Mouse (Mus musculus) thymus, postnatal 25 days (tissue): ENCODE measurements around the gene Draxin.
"Not testable (repeated sequence)": the region's sequence is repeated elsewhere in the genome, so short reads cannot be mapped to it uniquely, and the experiment has no call there.

Source experiments
- DNase-seq: peaks from one replicate; pipeline ENCODE4 v3.0.0; 2022

Gene Draxin

DNA sequence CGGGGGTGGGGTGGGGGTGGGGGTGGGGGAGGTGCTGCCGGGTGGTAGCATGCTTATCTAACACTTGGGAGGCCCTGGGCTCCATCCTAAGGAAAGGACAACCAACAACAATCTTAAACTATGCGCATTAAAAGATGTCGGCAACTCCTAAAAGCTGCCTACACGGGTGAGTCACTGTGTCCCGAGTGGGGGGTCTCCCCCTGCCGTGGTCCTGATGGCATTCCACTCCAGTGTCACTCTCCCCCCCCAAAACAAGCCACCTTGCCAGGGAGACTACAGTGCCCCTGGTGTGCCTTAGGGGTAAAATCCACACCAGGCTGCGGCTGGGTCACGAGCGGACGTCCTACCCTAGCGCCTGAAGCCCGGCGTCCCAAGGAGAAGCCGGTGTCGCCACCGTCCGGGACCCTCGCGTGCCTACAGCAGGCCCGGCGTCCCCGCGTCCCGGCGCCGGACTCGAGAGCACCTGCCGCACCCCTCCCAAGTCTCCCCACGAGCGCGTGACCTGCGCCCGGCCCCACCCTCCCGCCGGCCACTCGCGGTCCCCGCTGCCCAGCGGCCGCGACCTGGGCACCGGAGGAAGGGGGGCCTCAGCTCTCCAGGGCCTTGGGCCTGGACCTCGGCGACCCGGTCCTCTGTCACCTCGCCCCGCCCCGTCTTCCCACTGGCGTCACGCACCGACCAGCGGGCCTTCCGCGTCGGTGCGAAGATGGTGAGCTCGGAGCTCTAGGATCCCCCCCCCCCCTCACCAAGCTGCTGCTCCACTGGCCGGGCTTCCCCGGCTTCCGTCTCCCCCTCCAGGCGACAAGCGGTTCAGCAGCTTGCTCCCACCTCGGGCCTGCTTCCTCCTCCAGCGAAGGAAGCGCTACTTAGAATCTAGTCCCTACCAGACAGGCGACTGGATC is 21.0 kb upstream of the Draxin start, which contains the start of gene Fbxo6:
Gene Fbxo6, minus strand, starts transcription at position 874 of the 902 bp plus-strand sequence.
- peak; percentile 87 for DNase-seq

- DNase-seq = no peak
Measured at GRCm38 (mm10) chr4:148150953-148151266, 20.4 kb upstream of the Draxin start.

DNA sequence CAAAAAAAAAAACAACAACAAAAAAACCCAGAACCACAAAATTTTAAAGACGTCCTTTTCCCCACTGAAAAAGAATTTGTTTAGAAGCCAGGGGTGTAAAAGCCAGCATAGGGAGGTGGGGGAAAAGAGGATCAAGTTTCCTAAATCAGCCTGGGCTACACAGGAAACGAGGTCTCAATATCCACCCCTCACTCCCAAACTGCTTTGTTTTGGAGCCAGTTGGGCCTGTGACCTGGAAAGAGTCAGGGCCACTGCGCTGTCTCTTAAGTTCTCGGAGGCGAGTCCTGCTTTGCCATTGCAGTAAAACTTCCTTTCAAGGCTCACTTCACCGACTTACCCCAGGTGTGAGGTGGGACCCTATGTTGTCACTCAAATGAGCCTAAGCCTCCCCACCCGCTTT is 19.7 kb upstream of the Draxin start:
- DNase-seq = no peak

DNA sequence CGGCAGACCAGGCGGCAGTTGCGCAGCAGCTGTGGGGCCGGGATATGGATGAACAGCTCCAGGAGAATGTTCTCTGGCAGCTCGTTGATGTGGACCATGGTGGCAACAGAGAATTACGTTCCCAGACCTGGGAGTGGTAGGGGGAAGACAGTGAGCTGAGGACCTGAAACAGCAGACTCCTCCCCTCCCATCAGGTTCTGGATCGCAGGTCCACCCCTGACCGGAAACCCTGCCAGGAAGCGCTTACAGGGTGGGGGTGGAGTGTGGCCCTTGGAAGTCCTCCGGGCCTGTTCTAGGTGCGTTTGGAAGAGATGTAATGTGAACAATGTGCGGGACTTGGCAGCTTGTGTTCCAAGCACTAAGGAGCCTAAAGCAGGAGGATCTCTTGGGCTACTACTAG is 19.0 kb upstream of the Draxin start:
- no peak for DNase-seq

DNA sequence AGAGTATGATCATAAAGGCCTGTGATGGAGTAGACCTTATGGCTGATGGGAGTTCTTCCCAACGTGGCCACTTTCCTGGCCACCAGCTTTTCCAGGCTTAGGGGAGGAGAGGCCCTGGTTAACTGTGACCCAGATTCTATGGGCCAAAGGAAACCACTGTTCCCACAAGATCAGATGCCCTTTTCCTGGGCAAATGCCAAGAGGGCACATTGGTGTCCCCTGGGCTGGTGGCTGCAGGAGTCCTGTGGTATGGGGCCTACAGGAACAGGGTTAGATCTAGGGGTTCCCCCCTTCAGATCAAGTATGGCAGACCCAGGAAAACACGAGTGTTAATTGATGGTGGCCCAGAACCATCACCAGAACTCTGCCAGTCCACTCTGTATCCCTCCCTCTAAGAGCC is 17.2 kb upstream of the Draxin start:
- DNase-seq = no peak

GRCm38 (mm10) chr4:148143721-148144120 is 13.2 kb upstream of the Draxin start:
- no peak for DNase-seq

DNA sequence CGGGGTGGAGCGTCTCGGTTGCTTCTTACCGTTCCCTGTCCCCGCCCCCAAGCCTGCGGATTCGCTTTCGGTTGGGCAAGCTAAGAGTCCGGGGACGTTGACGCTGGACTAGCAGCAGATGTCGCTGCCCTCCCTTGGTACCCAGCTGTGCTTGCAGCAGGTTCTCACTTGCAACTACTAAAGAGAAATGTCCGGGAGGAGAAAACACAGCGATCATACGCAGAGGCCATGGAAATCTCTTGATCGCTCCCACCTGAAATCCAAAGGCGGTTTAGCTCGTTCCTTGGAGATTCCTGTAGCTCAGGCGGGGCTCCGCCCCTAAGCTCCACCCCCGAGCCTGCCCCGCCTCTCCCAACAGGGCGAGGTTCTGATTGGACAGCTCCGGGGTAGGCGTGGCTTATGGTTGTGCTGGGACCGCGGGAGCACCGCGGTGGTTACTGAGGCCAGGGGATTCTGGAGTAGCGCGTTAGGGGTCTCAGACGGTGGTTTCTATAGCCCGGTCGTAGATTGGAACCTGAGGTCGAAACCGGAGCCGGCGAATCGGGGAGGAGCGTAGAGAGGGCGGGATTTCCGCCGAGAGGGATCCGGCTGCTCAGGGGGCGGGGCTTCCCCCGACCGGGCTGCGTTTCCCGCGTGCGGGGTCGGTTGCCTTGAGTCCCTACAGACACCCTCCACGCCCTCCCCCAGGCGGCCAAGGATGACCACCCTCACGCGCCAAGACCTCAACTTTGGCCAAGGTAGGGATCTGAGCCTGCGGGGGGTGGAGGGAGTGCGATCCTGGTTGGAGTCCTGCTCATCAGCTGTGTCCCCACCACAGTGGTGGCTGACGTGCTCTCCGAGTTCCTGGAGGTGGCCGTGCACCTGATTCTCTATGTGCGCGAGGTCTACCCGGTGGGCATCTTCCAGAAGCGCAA is 9.9 kb upstream of the Draxin start:
- DNase-seq = peak; percentile 94

- no peak for DNase-seq
Measured at GRCm38 (mm10) chr4:148139767-148140097, 9.2 kb upstream of the Draxin start.

- no peak for DNase-seq
Measured at GRCm38 (mm10) chr4:148137503-148137902, 7.0 kb upstream of the Draxin start.

DNA sequence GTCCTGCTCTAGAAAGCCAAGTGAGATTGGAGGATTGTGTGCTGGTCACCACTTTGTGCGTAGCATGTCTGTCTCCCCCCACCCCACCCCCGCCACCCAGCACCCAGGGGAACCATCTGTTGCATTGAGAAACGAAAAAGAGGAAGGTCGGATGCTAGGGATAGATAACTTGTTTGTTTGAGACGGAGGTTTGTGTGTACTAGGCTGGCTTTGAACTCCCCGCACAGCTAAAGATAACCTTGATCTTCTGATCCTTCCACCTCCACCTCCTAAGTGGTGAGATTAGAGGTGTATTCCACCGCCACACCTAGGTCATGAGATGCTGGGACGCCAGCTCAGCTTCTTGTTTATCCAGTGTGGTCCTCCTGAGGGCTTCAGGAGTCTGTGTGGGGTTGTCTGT is 4.5 kb upstream of the Draxin start:
- DNase-seq = no peak

DNA sequence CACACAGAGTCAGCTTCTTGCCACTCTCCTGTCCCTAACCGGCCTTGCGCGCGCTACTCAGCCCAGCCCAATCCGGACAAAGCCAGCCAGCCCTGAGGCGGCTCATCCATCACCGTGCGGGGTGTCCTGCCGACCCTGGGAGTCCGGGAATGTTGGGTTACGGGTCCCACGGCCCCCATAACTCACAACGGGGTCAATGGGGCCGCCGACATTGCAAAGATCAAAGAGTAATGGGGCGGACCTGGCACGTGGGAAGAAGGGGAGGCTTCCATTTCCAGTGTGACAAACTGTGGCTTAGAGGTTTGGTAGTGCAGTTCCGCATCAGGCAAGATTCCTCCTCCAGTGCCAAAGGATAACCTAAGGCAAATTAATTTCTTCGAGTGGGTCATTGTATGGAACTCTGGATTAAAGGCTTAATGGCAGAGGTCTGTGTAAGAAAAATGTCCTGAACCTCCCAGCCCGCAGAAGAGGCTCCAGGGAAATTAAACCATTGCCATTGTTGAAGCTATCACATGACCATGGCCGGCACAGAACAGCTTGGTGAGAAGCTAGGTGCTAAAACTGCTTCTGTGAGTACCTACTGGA is 1.1 kb upstream of the Draxin start:
- DNase-seq = no peak

DNA sequence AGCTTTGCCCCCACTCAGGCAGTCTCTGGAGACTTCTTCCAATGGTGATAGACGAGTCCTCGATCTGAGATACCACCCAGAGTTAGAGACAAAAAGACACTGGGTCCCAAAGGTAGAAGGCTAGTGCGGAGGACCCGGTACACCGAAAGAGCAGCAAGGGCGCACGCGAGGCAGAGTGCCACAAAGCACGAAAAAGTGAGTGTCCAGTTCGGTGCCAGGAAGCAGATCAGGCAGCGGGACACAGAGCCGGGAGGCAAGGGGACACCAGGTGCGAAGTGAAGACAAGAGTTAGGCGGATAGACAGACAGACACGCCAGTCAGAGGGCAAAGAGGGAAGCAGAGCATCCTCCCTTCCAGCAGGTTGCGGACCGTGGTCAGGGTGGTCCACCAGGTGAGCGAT is 365 bp downstream of the Draxin start, which contains the start of gene Mad2l2:
Gene Mad2l2, plus strand, starts transcription at position 252 of the 400 bp plus-strand sequence.
- no peak for DNase-seq

- DNase-seq = no peak
Measured at GRCm38 (mm10) chr4:148128672-148129071, 1.8 kb downstream of the Draxin start.

- DNase-seq = no peak
Measured at GRCm38 (mm10) chr4:148128241-148128640, 2.3 kb downstream of the Draxin start.

- no peak for DNase-seq
Measured at GRCm38 (mm10) chr4:148122694-148123066, 7.8 kb downstream of the Draxin start.

GRCm38 (mm10) chr4:148121982-148122693 is 8.4 kb downstream of the Draxin start:
- DNase-seq = no peak

- DNase-seq = no peak
Measured at GRCm38 (mm10) chr4:148121362-148121761, 9.1 kb downstream of the Draxin start.

GRCm38 (mm10) chr4:148120555-148120954 is 9.9 kb downstream of the Draxin start:
- no peak for DNase-seq

GRCm38 (mm10) chr4:148119578-148119977 is 10.9 kb downstream of the Draxin start:
- DNase-seq = not testable (repeated sequence)

DNA sequence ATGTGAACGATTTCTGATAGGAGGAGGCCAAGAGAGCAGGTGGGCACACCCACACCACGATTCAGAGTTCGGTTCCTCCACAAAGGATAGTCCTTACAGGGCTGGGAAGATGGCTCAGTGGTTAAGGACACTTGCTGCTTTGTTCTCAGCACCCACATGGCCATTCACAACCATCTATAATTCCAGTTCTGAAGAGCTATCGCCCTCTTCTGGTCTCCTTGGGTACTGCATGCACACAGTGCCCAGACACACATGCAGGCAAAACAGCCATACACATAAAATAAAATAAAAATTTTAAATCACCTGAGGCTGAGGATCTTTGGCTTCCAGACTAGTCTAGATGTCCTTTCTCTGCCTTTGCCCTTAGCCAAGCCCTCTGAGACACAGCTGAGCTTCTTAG is 13.1 kb downstream of the Draxin start:
- DNase-seq = no peak

DNA sequence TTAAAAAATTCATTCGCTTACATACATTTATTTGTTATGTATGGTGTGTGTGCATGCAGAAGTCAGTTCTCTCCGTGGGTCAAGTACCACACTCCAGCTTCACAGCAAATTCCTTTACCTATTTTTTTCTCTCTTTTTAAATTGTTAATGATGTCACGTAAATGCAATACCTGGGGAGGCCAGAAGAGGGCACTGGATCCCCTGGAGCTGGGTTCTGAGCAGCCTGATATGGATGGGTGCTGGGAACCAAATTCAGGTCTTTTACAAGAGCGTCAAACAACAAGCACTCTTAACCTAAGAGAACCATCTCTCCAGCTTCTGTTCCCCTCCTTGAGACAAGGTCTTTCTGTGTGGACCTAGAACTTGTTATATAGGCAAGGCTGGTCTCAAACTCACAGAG is 13.8 kb downstream of the Draxin start:
- no peak for DNase-seq

- DNase-seq = peak; percentile 54
Measured at GRCm38 (mm10) chr4:148115467-148115866, 15.0 kb downstream of the Draxin start.
